Mouse (Mus musculus): ENCODE results near the gene Olfr460.
"Not testable (repeated sequence)": the region's sequence is repeated elsewhere in the genome, so short reads cannot be mapped to it uniquely, and the experiment has no call there.

- not testable (repeated sequence) for TF ChIP-seq HCFC1 (IDR thresholded peaks at IDR 0.05; ENCODE audit: borderline replicate concordance, insufficient read depth, low read length); ZNF384 (IDR thresholded peaks at IDR 0.05; ENCODE audit: low read depth, low read length)
Measured at GRCm38 (mm10) chr6:40598546-40598945, 29.3 kb downstream of the Olfr460 start.
